Mouse (Mus musculus): ENCODE data around the gene Zmynd10.
A peak's percentile ranks its signal among the peaks of the same experiment; 100 is the strongest.

Zmynd10 gene

DNA sequence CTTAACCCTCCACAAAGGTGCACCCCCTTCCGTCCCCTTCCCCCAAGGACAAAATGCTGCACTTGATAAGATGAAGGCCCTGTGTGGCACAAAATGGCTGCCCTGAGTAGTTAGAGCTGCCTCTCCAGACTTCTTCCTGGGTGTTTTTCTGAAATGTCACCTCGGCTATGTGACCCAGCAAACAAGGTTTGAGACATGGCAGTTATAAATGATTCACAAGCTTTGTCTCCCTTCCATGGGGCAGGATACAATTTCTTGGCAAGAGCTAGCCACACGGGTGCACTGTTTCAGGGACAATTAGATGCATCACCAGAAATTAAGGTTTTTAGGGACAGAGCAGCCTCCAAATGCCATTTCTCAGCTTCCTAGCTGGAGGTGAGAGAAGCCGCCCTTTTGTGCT is 6.7 kb upstream of the Zmynd10 start:
- no peak for DNase-seq (ENCODE audit: low spot score in 2 of 2)

DNA sequence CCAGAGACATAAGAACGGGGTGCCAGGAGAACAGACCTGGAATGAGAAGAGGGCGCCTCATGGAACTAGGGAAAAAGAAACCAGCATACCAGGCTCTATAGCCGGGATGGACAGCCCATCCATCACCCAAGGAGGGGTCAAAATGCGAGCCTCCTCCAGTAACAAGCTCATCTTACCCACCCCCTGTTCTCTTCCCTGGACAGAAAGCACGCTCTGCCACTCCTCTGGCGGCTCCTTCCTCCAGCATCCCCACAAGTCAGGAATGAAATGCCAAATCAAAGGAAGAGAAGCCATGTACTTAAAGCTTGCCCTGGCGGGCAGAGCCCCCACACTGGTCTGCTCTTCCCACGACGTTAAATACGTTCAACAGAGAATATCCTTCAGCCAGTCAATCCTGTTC is 6.1 kb upstream of the Zmynd10 start:
- DNase-seq (ENCODE audit: low spot score in 2 of 2): no peak

DNA sequence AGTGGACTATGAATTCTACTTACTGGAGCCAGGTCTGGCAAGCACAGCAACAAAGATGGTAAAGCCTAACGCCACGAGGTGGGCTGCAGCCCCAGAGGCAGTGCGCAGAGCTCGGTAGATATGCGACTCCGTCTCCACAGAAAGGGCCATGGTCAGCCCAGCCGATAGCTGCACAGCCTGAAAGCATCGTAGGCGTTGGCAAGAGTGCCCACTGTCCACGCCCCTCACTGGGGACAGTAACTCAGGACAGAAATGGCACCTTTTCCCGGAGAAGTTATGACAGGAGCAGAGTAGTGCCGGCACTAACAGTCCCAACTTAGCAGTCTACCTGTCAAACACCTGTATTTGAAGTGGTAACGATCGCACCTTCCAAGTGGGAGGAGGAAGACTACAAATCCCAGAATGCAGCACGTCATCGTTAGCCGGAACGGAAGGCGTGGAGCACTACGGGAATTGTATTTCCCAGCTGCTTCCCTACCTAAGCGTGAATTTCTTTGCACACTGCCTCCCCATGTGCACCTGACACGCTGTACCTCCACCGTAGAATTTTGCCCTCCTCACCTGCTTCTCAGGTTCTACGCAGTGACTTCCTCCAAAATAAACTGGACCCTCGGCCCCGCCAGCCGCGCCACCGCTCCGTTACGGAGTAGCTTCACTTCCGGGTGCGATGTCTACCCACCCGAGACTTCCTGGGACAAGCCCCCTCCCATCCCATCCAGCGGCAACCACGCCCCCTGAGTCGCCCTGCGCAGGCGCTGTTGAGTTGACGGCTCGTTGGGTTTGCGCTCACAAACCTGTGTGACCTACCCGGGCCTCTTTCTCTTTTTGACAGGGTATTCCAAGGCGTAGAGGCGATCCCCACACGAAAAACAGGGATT is 5.4 kb upstream of the Zmynd10 start, which contains the start of the genes Cyb561d2 and Nprl2:
Gene Cyb561d2, minus strand, starts transcription at position 720 of the 878 bp plus-strand sequence.
Gene Nprl2, plus strand, starts transcription at position 753 of the 878 bp plus-strand sequence.
- DNase-seq (ENCODE audit: low spot score in 2 of 2): peak; percentile 90 to 92

DNA sequence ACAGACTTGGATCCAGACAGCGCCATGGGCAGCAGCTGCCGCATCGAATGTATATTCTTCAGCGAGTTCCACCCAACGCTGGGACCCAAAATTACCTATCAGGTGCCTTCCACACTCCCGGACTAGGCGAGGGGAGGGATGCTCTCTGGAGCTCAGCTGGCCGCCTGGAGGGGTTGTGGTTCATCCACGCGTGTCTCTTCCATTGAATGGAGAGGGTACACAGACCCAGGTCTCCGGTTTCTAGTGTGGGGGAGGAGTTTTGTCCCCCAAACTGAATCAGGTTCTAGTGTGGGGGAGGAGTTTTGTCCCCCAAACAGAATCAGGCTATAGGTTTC is 4.8 kb upstream of the Zmynd10 start:
- DNase-seq (ENCODE audit: low spot score in 2 of 2): no peak

DNA sequence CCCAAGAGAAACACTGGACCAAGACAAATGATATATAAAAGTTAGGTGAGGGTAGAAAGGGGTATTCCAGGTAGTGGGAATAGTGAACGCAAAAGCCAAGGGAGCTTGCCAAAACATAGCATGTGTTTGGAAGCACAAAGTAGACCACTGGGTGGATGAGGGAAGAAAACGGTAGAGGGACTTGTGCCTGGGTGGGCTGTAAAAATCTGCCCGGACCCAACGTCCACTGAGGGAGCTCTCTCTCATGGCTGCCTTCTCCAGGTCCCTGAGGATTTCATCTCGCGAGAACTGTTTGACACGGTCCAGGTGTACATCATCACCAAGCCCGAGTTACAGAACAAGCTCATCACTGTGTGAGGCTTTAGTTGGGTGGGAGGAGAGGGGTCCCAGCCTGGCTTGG is 4.4 kb upstream of the Zmynd10 start:
- no peak for DNase-seq (ENCODE audit: low spot score in 2 of 2)

DNA sequence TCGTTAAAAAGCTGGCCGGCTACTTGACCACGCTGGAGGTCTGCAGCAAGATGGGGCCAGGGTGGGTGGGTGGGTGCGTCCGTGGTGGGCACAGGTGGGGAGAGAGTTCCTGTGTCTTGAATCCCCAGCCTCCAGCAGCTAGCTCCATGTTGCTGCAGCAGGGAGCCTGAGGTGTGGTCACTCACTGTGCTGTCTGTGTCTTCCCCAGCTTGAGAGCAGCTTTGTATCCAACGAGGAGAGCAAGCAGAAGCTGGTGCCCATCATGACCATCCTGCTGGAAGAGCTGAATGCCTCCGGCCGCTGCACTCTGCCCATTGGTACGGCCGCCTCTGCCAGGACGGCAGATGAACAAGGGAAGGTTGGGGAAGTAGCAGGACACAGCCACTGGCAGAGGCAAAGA is 3.8 kb upstream of the Zmynd10 start:
- no peak for DNase-seq (ENCODE audit: low spot score in 2 of 2)

DNA sequence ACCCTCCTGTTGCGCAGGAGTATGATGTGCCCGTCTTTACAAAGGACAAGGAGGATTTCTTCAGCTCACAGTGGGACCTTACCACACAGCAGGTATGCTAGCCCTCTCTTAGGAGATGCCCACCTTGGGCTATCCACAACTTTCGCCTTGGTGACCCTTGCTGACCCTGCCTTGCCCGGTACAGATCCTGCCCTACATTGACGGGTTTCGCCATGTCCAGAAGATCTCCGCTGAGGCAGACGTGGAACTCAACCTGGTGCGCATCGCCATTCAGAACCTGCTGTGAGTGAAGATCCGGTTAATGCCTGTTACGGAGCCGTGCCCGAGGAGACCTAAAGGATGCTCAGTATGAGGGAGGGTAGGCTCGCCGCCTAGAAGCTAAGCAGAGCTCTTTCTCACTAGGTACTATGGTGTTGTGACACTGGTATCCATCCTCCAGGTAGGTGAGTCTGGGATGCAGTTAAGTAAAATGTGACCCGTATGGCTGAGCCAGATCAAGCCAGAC is 2.9 kb upstream of the Zmynd10 start:
- no peak for DNase-seq (ENCODE audit: low spot score in 2 of 2)

DNA sequence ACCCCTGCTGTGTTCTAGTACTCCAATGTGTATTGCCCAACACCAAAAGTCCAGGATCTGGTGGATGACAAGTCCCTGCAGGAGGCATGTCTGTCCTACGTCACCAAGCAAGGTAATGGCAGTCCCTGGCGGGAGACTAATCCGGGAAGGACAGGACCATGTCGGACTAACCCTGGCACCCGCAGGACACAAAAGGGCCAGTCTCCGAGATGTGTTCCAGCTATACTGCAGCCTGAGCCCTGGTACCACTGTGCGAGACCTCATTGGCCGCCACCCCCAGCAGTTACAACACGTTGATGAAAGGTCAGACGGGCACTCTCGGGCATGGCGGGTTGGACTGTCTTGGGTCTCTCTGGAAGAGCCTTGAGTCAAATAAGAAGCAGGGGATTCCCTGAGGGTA is 2.4 kb upstream of the Zmynd10 start:
- no peak for DNase-seq (ENCODE audit: low spot score in 2 of 2)

DNA sequence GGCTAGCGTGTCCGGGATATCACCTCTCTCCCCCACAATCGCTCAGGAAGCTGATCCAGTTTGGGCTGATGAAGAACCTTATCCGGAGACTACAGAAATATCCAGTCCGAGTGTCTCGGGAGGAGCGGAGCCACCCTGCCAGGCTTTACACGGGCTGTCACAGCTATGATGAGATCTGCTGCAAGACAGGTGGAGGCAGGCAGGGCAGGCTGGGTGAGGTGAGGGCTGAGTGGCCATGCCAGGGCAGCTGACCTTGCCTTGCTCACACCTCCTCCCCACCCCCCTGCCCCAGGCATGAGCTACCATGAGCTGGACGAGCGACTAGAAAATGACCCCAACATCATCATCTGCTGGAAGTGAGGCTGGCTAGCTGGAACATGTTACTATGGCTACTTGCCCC is 1.9 kb upstream of the Zmynd10 start:
- no peak for DNase-seq (ENCODE audit: low spot score in 2 of 2)

DNA sequence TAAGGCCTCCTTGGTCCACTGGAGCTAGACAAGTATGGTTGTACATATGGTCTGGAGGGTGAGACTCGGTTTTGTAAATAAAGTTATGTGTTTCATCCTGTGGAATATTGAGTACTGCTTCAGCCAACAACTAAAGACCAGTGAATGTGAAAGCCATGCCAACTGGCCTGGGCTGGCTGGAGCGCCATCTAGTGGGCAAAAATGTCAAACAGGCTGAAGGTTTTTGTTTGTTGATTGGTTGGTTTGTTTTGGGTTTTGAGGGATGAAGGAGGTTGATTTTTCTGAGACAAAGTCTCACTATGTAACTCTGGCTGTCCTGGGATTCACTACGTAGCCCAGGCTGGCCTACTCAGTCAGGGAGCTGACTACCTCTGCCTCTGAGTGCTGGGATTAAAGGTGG is 1.5 kb upstream of the Zmynd10 start:
- peak in 1 of 2 experiments; percentile 63 for DNase-seq (ENCODE audit: low spot score in 2 of 2)

DNA sequence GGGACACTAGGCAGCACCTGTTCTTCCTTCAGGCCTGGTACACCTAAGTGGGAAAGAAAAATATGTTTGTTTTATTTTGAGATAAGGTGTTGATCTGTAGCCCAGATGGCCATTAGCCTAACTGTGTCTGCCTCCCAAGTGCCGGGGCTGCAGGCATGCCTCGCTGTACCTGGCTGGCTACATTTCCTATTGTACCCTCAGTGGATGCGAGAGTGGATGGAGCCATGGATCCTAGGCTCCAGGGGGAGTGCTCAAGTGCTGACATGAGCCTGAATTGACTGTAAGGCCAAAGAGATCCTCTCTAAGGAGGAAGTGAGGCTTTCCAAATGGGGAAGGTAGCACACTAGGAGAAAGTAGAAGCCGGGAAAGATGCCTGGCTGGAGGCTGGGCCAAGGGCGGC is 859 bp downstream of the Zmynd10 start:
- no peak for DNase-seq (ENCODE audit: low spot score in 2 of 2)

DNA sequence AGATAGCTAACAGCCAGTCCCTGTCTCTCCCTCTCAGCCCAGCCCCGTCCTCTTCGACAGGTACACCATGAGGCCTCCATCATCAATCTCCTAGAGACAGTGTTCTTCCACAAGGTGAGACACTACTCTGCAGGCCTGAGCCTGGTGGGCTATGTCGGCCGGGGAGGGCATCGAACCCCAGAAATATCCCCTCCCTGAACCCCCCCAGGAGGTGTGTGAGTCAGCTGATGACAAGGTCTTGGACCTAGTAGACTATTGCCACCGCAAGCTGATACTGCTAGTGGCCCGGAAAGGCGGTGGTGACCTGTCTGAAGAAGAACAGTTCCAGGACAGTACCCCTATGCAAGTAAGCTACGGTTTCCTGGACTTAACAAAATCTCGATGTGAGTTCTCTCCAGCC is 1.7 kb downstream of the Zmynd10 start:
- DNase-seq (ENCODE audit: low spot score in 2 of 2): no peak

DNA sequence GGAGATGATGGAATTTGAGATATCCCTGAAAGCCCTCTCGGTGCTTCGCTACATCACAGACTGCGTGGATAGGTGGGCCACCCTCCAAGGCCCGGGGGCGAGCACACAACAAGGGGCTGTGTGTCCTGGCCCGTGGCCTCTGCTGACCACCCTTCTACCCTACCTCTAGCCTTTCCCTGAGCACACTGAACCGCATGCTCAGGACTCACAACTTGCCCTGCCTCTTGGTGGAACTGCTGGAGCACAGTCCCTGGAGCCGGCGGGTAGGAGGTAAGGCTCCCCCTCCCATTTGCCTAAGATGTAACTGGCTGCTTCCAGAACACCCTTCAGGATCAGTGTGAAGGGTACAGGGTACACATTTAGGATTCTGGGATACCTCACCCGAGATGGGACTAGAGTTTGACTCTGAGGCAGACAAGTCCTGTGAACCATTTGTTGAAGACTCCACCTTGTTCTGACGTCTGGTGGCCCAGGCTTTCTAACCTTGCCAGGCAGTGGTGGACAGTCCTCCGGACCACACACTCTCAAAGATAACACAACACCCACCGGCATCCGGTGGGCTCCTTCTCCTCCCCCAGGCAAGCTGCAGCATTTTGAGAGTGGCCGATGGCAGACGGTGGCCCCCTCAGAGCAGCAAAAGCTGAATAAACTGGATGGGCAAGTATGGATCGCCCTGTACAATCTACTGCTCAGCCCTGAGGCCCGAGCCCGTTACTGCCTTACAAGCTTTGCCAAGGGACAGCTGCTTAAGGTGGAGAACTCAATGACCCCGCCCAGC is 2.4 kb downstream of the Zmynd10 start:
- no peak for DNase-seq (ENCODE audit: low spot score in 2 of 2)

DNA sequence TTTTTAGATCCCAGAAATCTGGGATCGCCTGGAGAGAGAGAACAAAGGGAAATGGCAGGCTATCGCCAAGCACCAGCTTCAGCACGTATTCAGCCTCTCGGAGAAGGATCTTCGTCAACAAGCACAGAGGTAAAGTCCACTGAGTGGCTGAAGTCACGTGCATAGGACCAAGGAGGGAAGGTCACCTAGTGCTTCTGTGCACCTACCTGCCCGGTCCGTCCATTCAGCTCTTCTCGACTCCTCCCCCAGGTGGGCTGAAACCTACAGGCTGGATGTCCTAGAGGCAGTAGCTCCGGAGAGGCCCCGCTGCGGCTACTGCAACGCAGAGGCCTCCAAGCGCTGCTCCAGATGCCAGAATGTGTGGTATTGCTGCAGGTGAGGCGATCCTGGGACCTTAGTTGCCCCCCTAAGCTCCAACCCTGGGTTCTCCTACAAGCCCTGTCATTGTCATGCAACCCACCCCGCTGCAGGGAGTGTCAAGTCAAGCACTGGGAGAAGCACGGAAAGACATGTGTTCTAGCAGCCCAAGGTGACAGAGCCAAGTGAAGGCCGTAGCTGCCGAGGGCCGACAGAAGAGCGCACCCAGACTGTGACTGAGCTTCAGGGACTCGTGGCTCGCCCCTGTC is 3.5 kb downstream of the Zmynd10 start:
- DNase-seq (ENCODE audit: low spot score in 2 of 2): no peak

DNA sequence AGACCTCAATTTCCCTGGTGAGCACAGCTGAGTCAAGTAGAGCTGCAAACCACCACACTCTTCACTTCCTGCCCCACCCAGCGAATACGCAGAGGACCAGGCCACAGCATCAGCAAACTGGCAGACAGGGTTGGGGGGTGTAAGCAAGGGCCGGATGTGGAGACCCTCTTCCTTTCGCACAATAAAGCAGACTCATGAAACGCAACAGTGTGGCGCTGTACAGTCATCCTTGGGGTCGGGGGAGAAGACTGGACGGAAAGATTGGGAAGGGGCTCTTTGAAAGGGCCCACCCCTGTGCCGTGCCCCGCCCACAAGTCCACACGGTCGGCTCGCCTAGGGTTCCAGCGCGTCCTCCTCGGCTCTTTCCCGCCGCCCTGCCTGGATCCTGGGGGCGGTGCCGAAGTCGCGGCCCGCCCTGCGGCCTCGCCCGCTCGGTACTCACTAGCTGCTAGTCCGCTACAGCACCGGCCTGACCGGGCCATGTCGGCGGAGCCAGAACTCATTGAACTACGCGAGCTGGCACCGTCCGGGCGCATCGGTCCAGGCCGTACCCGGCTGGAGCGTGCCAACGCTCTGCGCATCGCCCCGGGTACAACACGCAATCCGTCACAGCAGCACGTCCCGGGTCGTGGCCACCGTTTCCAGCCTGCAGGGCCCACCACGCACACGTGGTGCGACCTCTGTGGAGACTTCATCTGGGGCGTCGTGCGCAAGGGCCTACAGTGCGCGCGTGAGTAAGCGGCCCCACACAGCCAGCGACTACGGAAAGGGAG is 4.2 kb downstream of the Zmynd10 start, which contains the start of gene Rassf1:
Gene Rassf1, plus strand, starts transcription at position 439 of the 773 bp plus-strand sequence.
- no peak for DNase-seq (ENCODE audit: low spot score in 2 of 2)

DNA sequence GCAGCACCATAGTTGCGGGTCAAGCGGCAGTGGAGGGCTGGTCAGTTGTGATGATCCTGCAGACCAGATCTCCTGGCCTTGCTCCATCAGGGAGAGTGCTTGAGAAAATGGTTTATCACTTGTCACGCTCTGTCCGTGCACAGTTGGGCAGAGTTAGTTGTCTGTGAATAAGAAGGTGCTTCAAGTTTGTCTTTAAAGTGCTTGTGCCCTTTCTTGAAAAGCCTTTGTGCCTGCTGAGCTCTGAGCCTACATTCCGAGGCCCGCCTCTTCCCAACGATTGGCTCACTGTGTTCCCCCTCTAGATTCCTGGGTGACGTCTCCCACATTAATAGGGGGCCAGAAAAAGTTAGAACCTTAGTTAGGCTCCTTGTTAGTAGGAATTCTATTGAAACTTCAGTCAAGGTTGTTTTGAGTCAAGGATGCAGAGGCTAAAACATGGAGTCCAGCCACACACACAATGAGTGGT is 4.8 kb downstream of the Zmynd10 start:
- DNase-seq (ENCODE audit: low spot score in 2 of 2): no peak

DNA sequence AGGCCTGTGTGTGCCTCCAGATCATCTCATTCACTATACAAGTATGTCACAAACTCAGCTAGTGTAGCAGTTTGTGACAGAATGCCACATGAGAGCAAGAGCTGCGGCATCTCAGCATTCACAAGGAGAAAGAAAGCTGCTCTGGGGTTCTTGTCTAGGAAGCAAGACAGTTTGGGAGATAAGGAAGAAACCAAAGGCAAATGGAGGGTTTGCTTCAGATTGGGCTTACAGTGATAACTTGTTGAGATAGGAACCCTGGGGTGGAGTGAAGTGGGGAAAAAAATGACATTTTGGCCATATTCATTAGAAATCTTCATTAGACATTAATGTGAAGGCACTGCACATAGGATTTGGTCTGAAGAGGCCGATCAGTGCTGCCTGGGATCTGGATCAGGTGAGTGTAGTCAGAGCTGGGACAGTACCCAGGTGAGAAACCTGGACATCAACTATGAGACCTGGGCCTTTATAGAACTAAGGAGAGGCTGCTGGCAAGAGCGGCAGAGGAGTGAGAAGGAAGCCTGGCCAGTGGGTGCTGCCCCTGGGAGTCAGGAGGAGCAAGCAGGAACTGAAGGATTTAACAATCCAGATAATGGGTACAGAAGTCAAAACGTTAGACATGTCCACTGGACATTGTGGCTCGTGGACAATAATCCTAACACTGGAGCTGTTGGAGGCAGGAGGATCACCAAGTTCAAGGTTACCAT is 5.7 kb downstream of the Zmynd10 start:
- DNase-seq (ENCODE audit: low spot score in 2 of 2): no peak

DNA sequence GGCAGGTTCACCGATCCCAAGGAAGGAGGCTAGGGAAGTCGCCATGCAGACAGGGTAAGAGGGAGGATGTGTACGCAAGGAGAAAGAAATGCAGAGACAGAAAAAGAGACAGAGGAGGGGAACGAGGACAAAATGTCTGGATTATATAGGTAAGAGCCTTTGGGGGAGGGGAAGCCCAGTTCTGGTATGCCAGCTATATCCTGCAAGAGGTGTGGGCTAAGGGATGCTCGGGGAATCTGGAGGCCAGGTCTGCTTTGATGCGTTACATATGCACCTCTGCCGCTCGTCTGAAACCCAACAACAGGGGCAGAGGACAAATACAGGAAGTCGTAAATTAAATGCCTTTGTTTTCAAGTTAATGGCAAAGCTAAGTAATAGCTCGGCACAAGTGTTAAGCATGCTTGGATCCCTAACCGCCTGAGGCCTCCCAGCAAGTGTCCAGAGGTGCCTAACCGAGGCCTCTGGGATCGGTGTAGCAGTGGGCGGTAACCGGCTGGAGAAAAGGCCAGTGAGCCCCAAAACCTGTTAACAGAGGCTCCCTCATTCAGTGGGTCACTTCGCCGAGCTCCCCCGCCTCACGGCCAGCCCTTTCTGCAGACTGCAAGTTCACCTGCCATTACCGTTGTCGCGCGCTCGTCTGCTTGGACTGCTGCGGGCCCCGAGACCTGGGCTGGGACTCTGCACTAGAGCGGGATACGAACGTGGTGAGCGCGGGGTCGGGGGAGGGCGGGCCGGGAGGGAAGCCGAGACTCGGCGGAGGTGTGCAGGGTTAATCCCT is 6.6 kb downstream of the Zmynd10 start:
- DNase-seq (ENCODE audit: low spot score in 2 of 2): no peak

DNA sequence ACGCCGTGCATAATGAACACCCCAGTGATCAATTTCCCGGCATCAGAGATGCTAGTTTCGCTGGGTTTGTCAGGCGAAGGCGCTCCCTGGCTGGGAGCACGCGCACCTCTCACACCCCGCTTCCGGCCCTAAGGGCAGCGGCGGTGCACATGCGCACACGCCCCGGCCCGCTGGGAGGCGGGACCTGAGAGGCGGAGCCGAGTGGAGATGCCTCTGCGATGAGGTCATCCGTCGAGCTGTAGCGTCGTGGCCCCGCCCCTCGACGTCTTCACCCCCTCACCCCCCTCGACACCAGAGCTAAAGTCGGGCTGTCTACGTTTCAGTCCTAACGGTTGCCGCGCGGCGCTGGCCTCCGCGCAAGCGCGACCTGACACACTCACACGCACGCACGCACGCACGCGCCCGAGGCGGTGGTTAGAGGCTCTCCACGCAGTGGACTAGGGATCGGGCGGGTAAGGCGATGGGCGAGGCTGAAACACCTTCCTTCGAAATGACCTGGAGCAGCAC is 7.3 kb downstream of the Zmynd10 start:
- peak; percentile 95 for DNase-seq (ENCODE audit: low spot score in 2 of 2)

DNA sequence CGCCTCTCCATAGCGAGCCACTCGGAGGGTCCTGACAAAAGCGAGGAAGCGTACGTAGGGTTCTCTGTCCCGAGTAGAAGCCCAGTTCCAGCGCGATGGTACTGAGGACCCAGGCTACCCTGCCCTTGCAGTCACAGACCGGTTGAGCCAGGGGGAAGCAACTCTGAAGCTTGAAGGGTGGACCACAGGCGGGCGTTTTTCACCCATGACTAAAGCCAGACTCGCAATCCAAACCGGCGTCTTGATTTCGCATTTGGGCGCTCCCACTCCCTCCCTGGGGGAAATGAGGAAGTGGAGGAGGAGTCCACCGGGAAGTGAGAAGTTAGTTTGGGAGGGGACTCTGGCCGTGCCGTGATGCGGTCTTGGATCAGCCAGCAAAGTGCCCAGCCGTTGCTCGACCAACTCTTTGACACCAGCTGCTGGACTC is 7.9 kb downstream of the Zmynd10 start:
- no peak for DNase-seq (ENCODE audit: low spot score in 2 of 2)

All from right cerebral cortex, postnatal 36 days (tissue).